Mouse (Mus musculus) adrenal gland, postnatal 14 days (tissue): ENCODE results near the gene Gm45213. TPM values are rescaled to one million over a fixed set of nuclear protein-coding genes. Genes with fewer than 3 reads are reported as not detected.

Source experiments
- DNase-seq: peaks from one replicate; pipeline ENCODE4 v3.0.0; 2021; ENCODE audit warnings: mixed read lengths
- long read RNA-seq, 2 experiments: library from polyadenylated mRNA; stranded (forward); transcript quantifications; one replicate each; pipeline ENCODE4 v2.0.0; 2021
- total RNA-seq: library from RNA; stranded (reverse); gene quantifications from 2 replicates; pipeline ENCODE4 v1.2.3, GENCODE M21; 2021

Gm45213 gene
- total RNA-seq, result not detected in 2 replicates
- long read RNA-seq, experiment 1, result 0 reads
- long read RNA-seq, experiment 2, result 0 reads

GRCm38 (mm10) chr7:66043552-66044459 lies at the start of gene Gm45213:
TSS of gene Gm45213 (plus strand) at chr7:66043602.
- DNase-seq, result no peak

- DNase-seq, result no peak
These were observed 42.2 kb upstream of the Gm45213 start for GRCm38 (mm10) chr7:66001035-66001754.

- DNase-seq, result no peak
These were observed 41.6 kb upstream of the Gm45213 start for GRCm38 (mm10) chr7:66001797-66002196.

GRCm38 (mm10) chr7:66003447-66003846 lies 40.0 kb upstream of the Gm45213 start:
- DNase-seq, result no peak

- DNase-seq, result no peak
These were observed 39.4 kb upstream of the Gm45213 start for GRCm38 (mm10) chr7:66003865-66004638.

GRCm38 (mm10) chr7:66005066-66005465 lies 38.3 kb upstream of the Gm45213 start:
- no peak for DNase-seq

- DNase-seq, result no peak
These were observed 35.1 kb upstream of the Gm45213 start for GRCm38 (mm10) chr7:66008161-66008891.

GRCm38 (mm10) chr7:66008892-66009273 lies 34.5 kb upstream of the Gm45213 start:
- no peak for DNase-seq

- DNase-seq, result no peak
These were observed 32.9 kb upstream of the Gm45213 start for GRCm38 (mm10) chr7:66010518-66010917.

- DNase-seq, result no peak
These were observed 15.7 kb upstream of the Gm45213 start for GRCm38 (mm10) chr7:66027747-66028146.

GRCm38 (mm10) chr7:66028766-66029512 lies 14.5 kb upstream of the Gm45213 start:
- DNase-seq, result peak; percentile 28

- no peak for DNase-seq
These were observed 6.6 kb upstream of the Gm45213 start for GRCm38 (mm10) chr7:66036809-66037208.

GRCm38 (mm10) chr7:66038261-66038660 lies 5.1 kb upstream of the Gm45213 start:
- DNase-seq, result no peak

GRCm38 (mm10) chr7:66038730-66039129 lies 4.7 kb upstream of the Gm45213 start:
- DNase-seq, result no peak

- DNase-seq, result no peak
These were observed 3.2 kb upstream of the Gm45213 start for GRCm38 (mm10) chr7:66040026-66040814.

GRCm38 (mm10) chr7:66044617-66045016 lies 1.2 kb downstream of the Gm45213 start:
- no peak for DNase-seq

- peak; percentile 42 for DNase-seq
These were observed 3.8 kb downstream of the Gm45213 start for GRCm38 (mm10) chr7:66046921-66047918.

GRCm38 (mm10) chr7:66047975-66048374 lies 4.6 kb downstream of the Gm45213 start:
- DNase-seq, result no peak
